Comparison of ENCODE assay signal across 14 mouse cellular contexts in genomic region chrX:157698862-157699261, GRCm38 (mm10). TPM values are rescaled to one million over a fixed set of nuclear protein-coding genes. Genes with fewer than 3 reads are reported as not detected.
DNase-seq lines count a peak whose midpoint lies in the region; ATAC-seq and TF ChIP-seq lines count a peak whose summit lies in the region.
"Had no signal": no experiment of that assay in that cellular context is flagged by ENCODE, and none has a peak within 500 bp of the region (broad histone marks: within the 10 kb centered on the region; RNA-seq: fewer than 3 reads in every experiment).

TSS of gene Smpx (plus strand) at chrX:157698910.

- intact Hi-C loops in heart, postnatal 36 days (cut with DNase I) = no loop called here

- no peaks in the 10 kb centered on the region for H3K9me3 ChIP-seq in hindbrain, embryonic 11.5 days (ENCODE audit: control insufficient read depth, low read length)
- H3K9me3 ChIP-seq in hindbrain, embryonic 14.5 days (ENCODE audit: control insufficient read depth, low read length) = no peaks in the 10 kb centered on the region
- H3K9me3 ChIP-seq: stomach, embryonic 15.5 days had no signal

- DNase-seq in cerebellum, adult 2 months = no peak
- no peak for DNase-seq in cerebellum, postnatal 36 days
- DNase-seq in heart, adult 8-10 months (ENCODE audit: low spot score) = peak; percentile 8
- peak in 1 of 2 experiments; percentile 14 for DNase-seq in heart, postnatal 36 days
- no peak for DNase-seq in hindbrain, embryonic 11.5 days (ENCODE audit: low spot score)
- DNase-seq in right cerebral cortex, postnatal 14 days = no peak
- no peak for DNase-seq in hindbrain, embryonic 14.5 days (ENCODE audit: low spot score)
- DNase-seq: kidney, postnatal 4 days; midbrain, embryonic 14.5 days; right cerebral cortex, postnatal 4 days had no signal

- H3K4me3 ChIP-seq in cerebellum, adult 2 months (replicated peaks; ENCODE audit: insufficient read depth, low read depth, low read length) = no peak within 1 kb of the TSS
- H3K4me3 ChIP-seq in brown adipose tissue, adult 24 weeks (ENCODE audit: insufficient read depth, low read depth, low read length) = no peak within 1 kb of the TSS
- no peak within 1 kb of the TSS for H3K4me3 ChIP-seq in hindbrain, embryonic 11.5 days (ENCODE audit: low read depth, low read length)
- H3K4me3 ChIP-seq in hindbrain, embryonic 14.5 days (replicated peaks; ENCODE audit: low read length) = no peak within 1 kb of the TSS
- H3K4me3 ChIP-seq: stomach, embryonic 15.5 days had no signal

- H3K4me1 ChIP-seq in cerebellum, adult 2 months (ENCODE audit: control insufficient read depth, insufficient read depth, low read length) = no peaks in the 10 kb centered on the region
- no peaks in the 10 kb centered on the region for H3K4me1 ChIP-seq in brown adipose tissue, adult 24 weeks (ENCODE audit: control insufficient read depth, insufficient read depth, insufficient read length, low read length)
- no peaks in the 10 kb centered on the region for H3K4me1 ChIP-seq in hindbrain, embryonic 11.5 days (replicated peaks; ENCODE audit: control insufficient read depth, insufficient read depth, low read length)
- H3K4me1 ChIP-seq in hindbrain, embryonic 14.5 days (replicated peaks; ENCODE audit: control insufficient read depth, insufficient read depth, low read length) = no peaks in the 10 kb centered on the region
- H3K4me1 ChIP-seq: stomach, embryonic 15.5 days had no signal

- no peak for ATAC-seq in hindbrain, embryonic 11.5 days (ENCODE audit: low FRiP score)
- ATAC-seq in hindbrain, embryonic 14.5 days (ENCODE audit: low FRiP score) = no peak
- ATAC-seq: forebrain, embryonic 14.5 days had no signal

- 85% methylated on average over 8 of the region's 8 CpGs for WGBS in cerebellum, adult 2 months
- WGBS in hindbrain, embryonic 11.5 days = 70% methylated on average over 8 of the region's 8 CpGs
- whole genome bisulfite sequencing in hindbrain, embryonic 14.5 days = 75% methylated on average over 8 of the region's 8 CpGs

- H3K27me3 ChIP-seq in cerebellum, adult 2 months (ENCODE audit: control insufficient read depth, insufficient read depth, low read length) = no peaks in the 10 kb centered on the region
- H3K27me3 ChIP-seq in hindbrain, embryonic 11.5 days (ENCODE audit: control insufficient read depth, insufficient read depth, low read length) = no peaks in the 10 kb centered on the region
- no peaks in the 10 kb centered on the region for H3K27me3 ChIP-seq in hindbrain, embryonic 14.5 days (ENCODE audit: control insufficient read depth, insufficient read depth, low read length)
- H3K27me3 ChIP-seq: stomach, embryonic 15.5 days had no signal

- no peaks in the 10 kb centered on the region for H3K36me3 ChIP-seq in hindbrain, embryonic 11.5 days (ENCODE audit: control insufficient read depth, insufficient read depth, low read length)
- no peaks in the 10 kb centered on the region for H3K36me3 ChIP-seq in hindbrain, embryonic 14.5 days (replicated peaks; ENCODE audit: control insufficient read depth, insufficient read depth)
- H3K36me3 ChIP-seq: stomach, embryonic 15.5 days had no signal

- H3K9ac ChIP-seq in hindbrain, embryonic 11.5 days (ENCODE audit: low read depth, low read length) = no peak within 1 kb of the TSS
- no peak within 1 kb of the TSS for H3K9ac ChIP-seq in hindbrain, embryonic 14.5 days
- H3K9ac ChIP-seq: stomach, embryonic 15.5 days had no signal

- no peak within 1 kb of the TSS for H3K4me2 ChIP-seq in hindbrain, embryonic 11.5 days (replicated peaks; ENCODE audit: low read depth, low read length)
- no peak within 1 kb of the TSS for H3K4me2 ChIP-seq in hindbrain, embryonic 14.5 days (replicated peaks)
- H3K4me2 ChIP-seq: stomach, embryonic 15.5 days had no signal

- H3K27ac ChIP-seq in cerebellum, adult 2 months (ENCODE audit: insufficient read depth, low read length) = no peak within 1 kb of the TSS
- H3K27ac ChIP-seq in brown adipose tissue, adult 24 weeks (replicated peaks; ENCODE audit: low read depth, low read length) = no peak within 1 kb of the TSS
- H3K27ac ChIP-seq in hindbrain, embryonic 11.5 days (ENCODE audit: low read depth, low read length) = no peak within 1 kb of the TSS
- no peak within 1 kb of the TSS for H3K27ac ChIP-seq in hindbrain, embryonic 14.5 days
- H3K27ac ChIP-seq: stomach, embryonic 15.5 days had no signal

- no peak for TF ChIP-seq POLR2A in cerebellum, adult 2 months (IDR thresholded peaks at IDR 0.05; ENCODE audit: borderline replicate concordance, insufficient read depth, low read length)

- no peak for TF ChIP-seq CTCF in cerebellum, adult 2 months (IDR thresholded peaks at IDR 0.05; ENCODE audit: borderline replicate concordance, insufficient read depth, low read depth, low read length)

RNA-seq across cellular contexts. Expression of gene Smpx, which starts in this region (rescaled TPM):
- polyA plus RNA-seq in cerebellum, adult 2 months (2012; rRNA removed) = 9.7 and 10.2 TPM in 2 replicates
- polyA plus RNA-seq in brown adipose tissue, adult 24 weeks (2012; ENCODE audit: insufficient read depth, insufficient read length, missing spikeins) = 10.9 and 20.0 TPM in 2 replicates
- 100 to 1,000 TPM; 403 to 509 (median 425) TPM for total RNA-seq in heart, adult 8-10 months (2022)
- 100 to 1,000 TPM; 397 to 411 TPM for total RNA-seq in heart, postnatal 36 days (2021)
- 0.46 TPM in 1 of 2 replicates, not detected in the other for polyA plus RNA-seq in hindbrain, embryonic 11.5 days (2014; fragmentation: Nextera tagmentation; extraction: Ambion mirVana)
- not detected in 2 replicates for polyA plus RNA-seq in hindbrain, embryonic 14.5 days (2014; fragmentation: Nextera tagmentation; extraction: Ambion mirVana)
- total RNA-seq: left cerebral cortex, postnatal 10 days had no signal
- polyA plus RNA-seq: forebrain, embryonic 14.5 days; midbrain, embryonic 14.5 days had no signal
